Mouse (Mus musculus) heart, postnatal 10 days (tissue): Measurements from ENCODE around the gene Cdc42se2. TPM values are rescaled to one million over a fixed set of nuclear protein-coding genes. Genes with fewer than 3 reads are reported as not detected.

Experiments
- DNase-seq, 2 experiments: peaks; one replicate each; pipeline ENCODE4 v3.0.0; 2021
- intact Hi-C: fragments of 180-260 bp; cut with DNase I; formaldehyde crosslinking; loops from one replicate; pipeline ENCODE4 v1.15.1; 2025
- total RNA-seq, 2 experiments: library from RNA; stranded (reverse); gene quantifications; 2 replicates each; pipeline ENCODE4 v1.2.3; 2021

The Cdc42se2 gene
- total RNA-seq, 2 experiments from 2014 or later: 35.9 to 36.9 TPM

GRCm38 (mm10) chr11:54794678-54795077, 7.2 kb upstream of the Cdc42se2 start:
- intact Hi-C loops: no loop called here
- no peak for DNase-seq

- intact Hi-C loops: no loop called here
- DNase-seq: no peak
These were observed 5.7 kb upstream of the Cdc42se2 start for GRCm38 (mm10) chr11:54793173-54793572.

- intact Hi-C loops: no loop called here
- no peak for DNase-seq
These were observed 4.0 kb upstream of the Cdc42se2 start for GRCm38 (mm10) chr11:54791458-54791857.

- intact Hi-C loops: loop anchor here (2.0 to 5.0 kb wide), 3 partner anchors 60 to 82 kb away; partner anchors contain the start of gene Lyrm7
- peak; percentile 75 to 77 for DNase-seq
These were observed 502 bp downstream of the Cdc42se2 start for GRCm38 (mm10) chr11:54786858-54787487.

- no peak for DNase-seq
- intact Hi-C loops: loop anchor here (5.0 kb wide), 1 partner anchor 62 kb away; no protein-coding TSS in a partner anchor
These were observed 1.9 kb downstream of the Cdc42se2 start for GRCm38 (mm10) chr11:54785566-54785965.

GRCm38 (mm10) chr11:54784436-54784835, 3.0 kb downstream of the Cdc42se2 start:
- intact Hi-C loops: no loop called here
- DNase-seq: no peak

- no peak for DNase-seq
- intact Hi-C loops: no loop called here
These were observed 5.2 kb downstream of the Cdc42se2 start for GRCm38 (mm10) chr11:54782253-54782652.

- DNase-seq: no peak
- intact Hi-C loops: loop anchor here (5.0 kb wide), 1 partner anchor 73 kb away; no protein-coding TSS in a partner anchor
These were observed 7.5 kb downstream of the Cdc42se2 start for GRCm38 (mm10) chr11:54779946-54780345.

- intact Hi-C loops: loop anchor here (5.0 kb wide), 1 partner anchor 71 kb away; no protein-coding TSS in a partner anchor
- DNase-seq: peak; percentile 52 to 67
These were observed 9.2 kb downstream of the Cdc42se2 start for GRCm38 (mm10) chr11:54778131-54778844.

- DNase-seq: no peak
- intact Hi-C loops: loop anchor here (5.0 kb wide), 1 partner anchor 70 kb away; no protein-coding TSS in a partner anchor
These were observed 9.9 kb downstream of the Cdc42se2 start for GRCm38 (mm10) chr11:54777387-54778130.

- DNase-seq: no peak
These were observed 10.6 kb downstream of the Cdc42se2 start for GRCm38 (mm10) chr11:54776735-54777333.

GRCm38 (mm10) chr11:54776367-54776701, 11.1 kb downstream of the Cdc42se2 start:
- DNase-seq: no peak

More at GRCm38 (mm10) chr11:54776735-54777333, 10.6 kb downstream of the Cdc42se2 start:
- intact Hi-C loops: loop anchor here (5.0 kb wide), 1 partner anchor 70 kb away; no protein-coding TSS in a partner anchor

GRCm38 (mm10) chr11:54775628-54776366, 11.7 kb downstream of the Cdc42se2 start:
- DNase-seq: peak in 1 of 2 experiments; percentile 37
- intact Hi-C loops: loop anchor here (5.0 kb wide), 1 partner anchor 68 kb away; no protein-coding TSS in a partner anchor

More at GRCm38 (mm10) chr11:54776367-54776701, 11.1 kb downstream of the Cdc42se2 start:
- intact Hi-C loops: loop anchor here (5.0 kb wide), 1 partner anchor 69 kb away; no protein-coding TSS in a partner anchor

- DNase-seq: no peak
- intact Hi-C loops: loop anchor here (5.0 kb wide), 1 partner anchor 67 kb away; no protein-coding TSS in a partner anchor
These were observed 13.0 kb downstream of the Cdc42se2 start for GRCm38 (mm10) chr11:54774282-54775078.

- no peak for DNase-seq
- intact Hi-C loops: loop anchor here (2.0 kb wide), 1 partner anchor 15 kb away; no protein-coding TSS in a partner anchor
These were observed 15.9 kb downstream of the Cdc42se2 start for GRCm38 (mm10) chr11:54771549-54771948.

GRCm38 (mm10) chr11:54769843-54770242, 17.6 kb downstream of the Cdc42se2 start:
- no peak for DNase-seq
- intact Hi-C loops: loop anchor here (2.0 kb wide), 1 partner anchor 13 kb away; no protein-coding TSS in a partner anchor

- no peak for DNase-seq
- intact Hi-C loops: no loop called here
These were observed 19.3 kb downstream of the Cdc42se2 start for GRCm38 (mm10) chr11:54768116-54768690.

- intact Hi-C loops: no loop called here
- no peak for DNase-seq
These were observed 22.7 kb downstream of the Cdc42se2 start for GRCm38 (mm10) chr11:54764759-54765158.
